Mouse (Mus musculus) C2C12 (cell line): ENCODE data around the gene Agrp. TPM values are rescaled to one million over a fixed set of nuclear protein-coding genes. Genes with fewer than 3 reads are reported as not detected.

Experiments
- H3K27me3 ChIP-seq: one replicate; pipeline ENCODE4 v1.6.1; 2011; ENCODE audit not compliant: control insufficient read depth, insufficient read depth, insufficient read length
- H3K36me3 ChIP-seq: one replicate; pipeline ENCODE4 v1.6.1; 2011; ENCODE audit not compliant: control insufficient read depth, insufficient read depth
- H3K4me3 ChIP-seq: one replicate; pipeline ENCODE4 v1.5.1; 2011; ENCODE audit warnings: mild to moderate bottlenecking, control low read depth; ENCODE audit not compliant: poor library complexity, insufficient read depth, severe bottlenecking
- H3K79me2 ChIP-seq: one replicate; pipeline ENCODE4 v1.6.1; 2011; ENCODE audit not compliant: control insufficient read depth, insufficient read depth
- H3K79me3 ChIP-seq: one replicate; pipeline ENCODE4 v1.6.1; 2011; ENCODE audit warnings: low read depth, control low read depth
- H3ac ChIP-seq: one replicate; pipeline ENCODE3; 2011; ENCODE audit warnings: low read depth; ENCODE audit not compliant: control insufficient read depth, insufficient read length
- CEBPB ChIP-seq: IDR thresholded peaks from one replicate; pipeline ENCODE4 v1.6.1; 2011; ENCODE audit warnings: low read depth, mild to moderate bottlenecking, control low read depth, moderate library complexity
- CTCF ChIP-seq: IDR thresholded peaks from one replicate; pipeline ENCODE4 v1.5.1; 2011; ENCODE audit not compliant: control insufficient read depth, insufficient read depth, insufficient read length
- FOSL1 ChIP-seq: IDR thresholded peaks from one replicate; pipeline ENCODE4 v1.8.0; 2011; ENCODE audit warnings: mild to moderate bottlenecking, low read length; ENCODE audit not compliant: poor library complexity, insufficient read depth, severe bottlenecking
- MAX ChIP-seq: IDR thresholded peaks from one replicate; pipeline ENCODE4 v1.6.1; 2011; ENCODE audit warnings: mild to moderate bottlenecking, control low read depth
- MYOD1 ChIP-seq: IDR thresholded peaks from one replicate; pipeline ENCODE4 v1.6.1; 2011; ENCODE audit warnings: low read depth; ENCODE audit not compliant: control insufficient read depth, insufficient read length
- MYOG ChIP-seq: IDR thresholded peaks from one replicate; pipeline ENCODE4 v1.6.1; 2011; ENCODE audit not compliant: control insufficient read depth, insufficient read length; ENCODE audit errors: extremely low read depth
- USF1 ChIP-seq: IDR thresholded peaks from one replicate; pipeline ENCODE4 v1.6.1; 2011; ENCODE audit warnings: low read depth, mild to moderate bottlenecking, control low read depth, moderate library complexity
- polyA plus RNA-seq: library from polyadenylated mRNA; unstranded; fragments of >200 nt; fragmentation: generic; extraction: Trizol; gene quantifications from one replicate; pipeline ENCODE4 v1.2.1, GENCODE M21; 2012; ENCODE audit warnings: missing spikeins

Gene Agrp
- polyA plus RNA-seq, 1 experiment = 0.18 TPM

GRCm38 (mm10) chr8:105624831-105625230 is 12.4 kb downstream of the Agrp start:
- H3K27me3 ChIP-seq = no peaks in the 10 kb centered on the region
- no peak overlapping the region for H3K4me3 ChIP-seq
- TF ChIP-seq CEBPB = no peak
- no peak for TF ChIP-seq FOSL1
- TF ChIP-seq MAX = no peak
- TF ChIP-seq CTCF = no peak
- no peak for TF ChIP-seq MYOG
- no peak for TF ChIP-seq MYOD1
- no peak for TF ChIP-seq USF1
- no peak overlapping the region for H3ac ChIP-seq
- H3K79me2 ChIP-seq = no peaks in the 10 kb centered on the region
- H3K79me3 ChIP-seq = peaks cover 2% of the 10 kb centered on the region
- H3K36me3 ChIP-seq = peaks cover 24% of the 10 kb centered on the region

- H3K27me3 ChIP-seq = no peaks in the 10 kb centered on the region
- no peaks in the 10 kb centered on the region for H3K79me2 ChIP-seq
- H3K36me3 ChIP-seq = peaks cover 27% of the 10 kb centered on the region
- no peak overlapping the region for H3K4me3 ChIP-seq
- no peak overlapping the region for H3ac ChIP-seq
- TF ChIP-seq MYOG (no peak), CEBPB (no peak), MYOD1 (no peak), MAX (no peak), CTCF (no peak), USF1 (no peak), FOSL1 (no peak)
- H3K79me3 ChIP-seq = peaks cover 2% of the 10 kb centered on the region
These were observed 12.8 kb downstream of the Agrp start for GRCm38 (mm10) chr8:105624401-105624800.

- peaks cover 2% of the 10 kb centered on the region for H3K79me3 ChIP-seq
- H3ac ChIP-seq = no peak overlapping the region
- H3K4me3 ChIP-seq = no peak overlapping the region
- H3K27me3 ChIP-seq = no peaks in the 10 kb centered on the region
- TF ChIP-seq FOSL1 = no peak
- TF ChIP-seq CTCF = no peak
- no peak for TF ChIP-seq MYOG
- TF ChIP-seq MYOD1 = no peak
- no peak for TF ChIP-seq CEBPB
- no peak for TF ChIP-seq USF1
- TF ChIP-seq MAX = no peak
- H3K79me2 ChIP-seq = no peaks in the 10 kb centered on the region
- peaks cover 30% of the 10 kb centered on the region for H3K36me3 ChIP-seq
These were observed 13.4 kb downstream of the Agrp start for GRCm38 (mm10) chr8:105623679-105624245.

DNA sequence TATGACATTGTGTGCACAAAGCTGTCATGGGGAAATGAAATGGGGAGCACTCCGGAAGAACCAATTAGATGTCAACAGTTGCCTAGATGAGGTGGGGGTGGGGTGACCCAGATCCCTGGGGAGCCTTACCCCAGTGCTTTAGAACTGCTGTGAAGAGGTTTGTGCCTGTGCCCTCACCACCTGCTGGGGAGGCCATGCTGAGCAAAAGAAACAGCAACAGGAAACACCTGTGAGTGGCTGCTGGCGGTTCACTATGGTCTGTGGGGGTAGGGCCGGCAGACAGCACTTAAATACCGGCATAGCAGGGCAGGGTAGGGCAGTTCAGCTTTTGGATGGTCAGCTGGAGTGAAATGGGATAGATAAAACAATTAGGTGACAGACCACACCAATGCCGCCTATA is 14.1 kb downstream of the Agrp start:
- no peak for TF ChIP-seq FOSL1
- no peak for TF ChIP-seq CEBPB
- no peak for TF ChIP-seq CTCF
- no peak for TF ChIP-seq USF1
- TF ChIP-seq MYOD1 = no peak
- TF ChIP-seq MAX = no peak
- TF ChIP-seq MYOG = no peak
- no peaks in the 10 kb centered on the region for H3K27me3 ChIP-seq
- peaks cover 30% of the 10 kb centered on the region for H3K36me3 ChIP-seq
- H3ac ChIP-seq = no peak overlapping the region
- no peaks in the 10 kb centered on the region for H3K79me2 ChIP-seq
- H3K4me3 ChIP-seq = no peak overlapping the region
- H3K79me3 ChIP-seq = peaks cover 2% of the 10 kb centered on the region

- H3K79me2 ChIP-seq = no peaks in the 10 kb centered on the region
- no peaks in the 10 kb centered on the region for H3K27me3 ChIP-seq
- H3ac ChIP-seq = no peak overlapping the region
- TF ChIP-seq CTCF = peak; percentile 96
- no peak for TF ChIP-seq CEBPB
- no peak overlapping the region for H3K4me3 ChIP-seq
- H3K79me3 ChIP-seq = peaks cover under 1% of the 10 kb centered on the region
- H3K36me3 ChIP-seq = peaks cover 35% of the 10 kb centered on the region
These were observed 14.7 kb downstream of the Agrp start for GRCm38 (mm10) chr8:105622421-105622920.

DNA sequence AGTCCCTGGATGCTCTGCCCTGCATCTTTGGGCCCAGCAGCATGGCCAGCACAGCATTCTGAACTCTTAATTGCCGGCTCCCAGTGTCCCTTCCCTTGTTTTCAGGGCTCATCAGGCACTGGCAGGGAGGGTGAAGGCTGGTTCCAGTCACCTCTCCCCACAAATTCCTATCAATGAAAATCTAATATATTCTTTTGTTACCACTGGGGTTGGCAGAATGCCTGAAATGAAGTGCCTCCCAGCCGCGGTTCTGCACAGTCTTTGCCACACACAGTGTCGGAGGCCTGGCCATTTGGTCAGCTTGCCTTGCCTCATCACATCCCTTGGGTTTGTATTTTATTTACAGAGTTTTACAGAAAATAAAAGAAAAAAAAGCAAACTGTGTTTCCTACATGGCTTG is 15.4 kb downstream of the Agrp start:
- TF ChIP-seq FOSL1 = no peak
- TF ChIP-seq CTCF = no peak
- TF ChIP-seq CEBPB = no peak
- no peak for TF ChIP-seq MAX
- no peak for TF ChIP-seq MYOD1
- no peak for TF ChIP-seq MYOG
- no peak for TF ChIP-seq USF1
- Histone ChIP-seq H3K27me3 (no peaks in the 10 kb centered on the region), H3ac (no peak overlapping the region), H3K4me3 (no peak overlapping the region), H3K36me3 (peaks cover 42% of the 10 kb centered on the region), H3K79me3 (no peaks in the 10 kb centered on the region), H3K79me2 (no peaks in the 10 kb centered on the region)
